Comparison of ENCODE assay signal across 8 mouse cellular contexts in genomic region chr3:46448266-46448532, GRCm38 (mm10). TPM values are rescaled to one million over a fixed set of nuclear protein-coding genes. Genes with fewer than 3 reads are reported as not detected.
DNase-seq lines count a peak whose midpoint lies in the region; ATAC-seq and TF ChIP-seq lines count a peak whose summit lies in the region.

No protein-coding gene starts in this region.

- ATAC-seq in hindbrain, embryonic 15.5 days (ENCODE audit: low FRiP score, low read depth), result peak; percentile 11; the same call in 1 of the 2 replicates
- peak; percentile 46; the same call in 1 of the 2 replicates for ATAC-seq in midbrain, embryonic 13.5 days

- no peak for TF ChIP-seq CTCF in kidney, adult 2 months (conservative IDR thresholded peaks at IDR 0.05; ENCODE audit: insufficient read depth, insufficient read length, low read depth, low read length)

- H3K9me3 ChIP-seq in embryonic facial prominence, embryonic 10.5 days, result peaks cover 11% of the 10 kb centered on the region
- H3K9me3 ChIP-seq in hindbrain, embryonic 15.5 days, result no peaks in the 10 kb centered on the region
- H3K9me3 ChIP-seq in midbrain, embryonic 13.5 days, result no peaks in the 10 kb centered on the region

- no peak for DNase-seq in kidney, adult 2 months
- DNase-seq in kidney, postnatal 25 days, result no peak
- no peak for DNase-seq in embryonic facial prominence, embryonic 10.5 days (ENCODE audit: low spot score)
- DNase-seq in left cerebral cortex, postnatal 4 days, result no peak
- no peak for DNase-seq in adipocyte (ENCODE audit: low spot score)
- DNase-seq in urinary bladder, postnatal 14 days (ENCODE audit: low spot score), result no peak

- intact Hi-C loops in left cerebral cortex, postnatal 4 days (cut with DNase I), result no loop called here

- no peaks in the 10 kb centered on the region for H3K4me1 ChIP-seq in kidney, adult 2 months (ENCODE audit: control insufficient read depth, insufficient read depth, low read length)
- H3K4me1 ChIP-seq in embryonic facial prominence, embryonic 10.5 days, result peaks cover 3% of the 10 kb centered on the region; the same call in 1 of the 2 replicates
- H3K4me1 ChIP-seq in hindbrain, embryonic 15.5 days (replicated peaks), result 0 out of 2 replicates have a peak, but pooled peaks cover 6% of the 10 kb centered on the region
- peaks cover 8% of the 10 kb centered on the region for H3K4me1 ChIP-seq in midbrain, embryonic 13.5 days (replicated peaks)

- 4% methylated on average over 5 of the region's 5 CpGs for WGBS in kidney, adult 2 months
- WGBS in embryonic facial prominence, embryonic 10.5 days, result 16% methylated on average over 5 of the region's 5 CpGs
- WGBS in hindbrain, embryonic 15.5 days, result 19% methylated on average over 5 of the region's 5 CpGs
- WGBS in midbrain, embryonic 13.5 days, result 11% methylated on average over 5 of the region's 5 CpGs

- H3K4me3 ChIP-seq in kidney, adult 2 months (ENCODE audit: insufficient read depth, low read depth, low read length), result peak overlapping the region; percentile 58; the same call in 1 of the 2 replicates
- peak overlapping the region; percentile 74 for H3K4me3 ChIP-seq in embryonic facial prominence, embryonic 10.5 days
- peak overlapping the region; percentile 63 for H3K4me3 ChIP-seq in hindbrain, embryonic 15.5 days
- peak overlapping the region; percentile 63 for H3K4me3 ChIP-seq in midbrain, embryonic 13.5 days (replicated peaks)

- TF ChIP-seq POLR2A in kidney, adult 2 months (IDR thresholded peaks at IDR 0.05; ENCODE audit: low read depth, low read length), result no peak

- peak overlapping the region; percentile 38 for H3K9ac ChIP-seq in hindbrain, embryonic 15.5 days
- H3K9ac ChIP-seq in midbrain, embryonic 13.5 days (replicated peaks), result peak overlapping the region; percentile 77

- H3K27me3 ChIP-seq in kidney, adult 2 months (replicated peaks; ENCODE audit: control insufficient read depth, insufficient read depth, low read length), result no peaks in the 10 kb centered on the region
- H3K27me3 ChIP-seq in embryonic facial prominence, embryonic 10.5 days (replicated peaks; ENCODE audit: low read depth, poor library complexity, severe bottlenecking), result no peaks in the 10 kb centered on the region
- H3K27me3 ChIP-seq in hindbrain, embryonic 15.5 days, result no peaks in the 10 kb centered on the region
- no peaks in the 10 kb centered on the region for H3K27me3 ChIP-seq in midbrain, embryonic 13.5 days

- no peaks in the 10 kb centered on the region for H3K36me3 ChIP-seq in kidney, adult 2 months (ENCODE audit: control insufficient read depth, insufficient read depth, low read length)
- H3K36me3 ChIP-seq in embryonic facial prominence, embryonic 10.5 days (replicated peaks), result peaks cover 15% of the 10 kb centered on the region
- H3K36me3 ChIP-seq in hindbrain, embryonic 15.5 days, result no peaks in the 10 kb centered on the region
- H3K36me3 ChIP-seq in midbrain, embryonic 13.5 days, result no peaks in the 10 kb centered on the region

- H3K27ac ChIP-seq in kidney, adult 2 months (ENCODE audit: insufficient read depth, low read depth, low read length), result no peak overlapping the region
- peak overlapping the region; percentile 96 for H3K27ac ChIP-seq in embryonic facial prominence, embryonic 10.5 days (replicated peaks)
- H3K27ac ChIP-seq in hindbrain, embryonic 15.5 days (replicated peaks), result peak overlapping the region; percentile 52; the same call in 1 of the 2 replicates
- H3K27ac ChIP-seq in midbrain, embryonic 13.5 days, result no peak overlapping the region

- H3K4me2 ChIP-seq in hindbrain, embryonic 15.5 days, result peak overlapping the region; percentile 99
- peak overlapping the region; percentile 96 for H3K4me2 ChIP-seq in midbrain, embryonic 13.5 days (replicated peaks)

RNA-seq across cellular contexts. Expression of gene Pabpc4l, which starts 0.2 kb away (rescaled TPM):
- 0.03 and 0.16 TPM in 2 replicates for polyA plus RNA-seq in kidney, adult 2 months (2012; rRNA removed)
- polyA plus RNA-seq in embryonic facial prominence, embryonic 10.5 days (2016; fragmentation: Nextera tagmentation; extraction: Ambion mirVana), result 14.5 and 18.7 TPM in 2 replicates
- 2.2 and 3.1 TPM in 2 replicates for polyA plus RNA-seq in hindbrain, embryonic 15.5 days (2015; fragmentation: Nextera tagmentation; extraction: Ambion mirVana)
- polyA plus RNA-seq in midbrain, embryonic 13.5 days (2015; fragmentation: Nextera tagmentation; extraction: Ambion mirVana), result 2.8 and 3.0 TPM in 2 replicates
- 1 to 10 TPM in 1 of 2 experiments, under 1 TPM in 1; 0.83 to 2.2 TPM for total RNA-seq in left cerebral cortex, postnatal 4 days (2021)

Comparison
In these comparisons a context has a peak if more than half of its experiments do, and no peak if none do; other contexts are left out.
1. H3K27ac ChIP-seq: peak in embryonic facial prominence, embryonic 10.5 days (single experiment) and hindbrain, embryonic 15.5 days (single experiment); none in kidney, adult 2 months (single experiment) and midbrain, embryonic 13.5 days (single experiment).
2. Peak in every context shown above with its lines, with median percentiles within 50 percentile points of each other: H3K4me3 ChIP-seq.